Mouse (Mus musculus) hindbrain, embryonic 12.5 days (tissue): ENCODE measurements around the gene Ghr. TPM values are rescaled to one million over a fixed set of nuclear protein-coding genes. Genes with fewer than 3 reads are reported as not detected.

Source experiments
- ATAC-seq: fragments of 200-750 bp; cut with Nextera tagmentation; 2 replicates; pipeline ENCODE4 v1.8.0; 2017; ENCODE audit warnings: moderate TSS enrichment; ENCODE audit not compliant: low FRiP score
- H3K27ac ChIP-seq: fragments of 300-500 bp; sonication (generic); 2 replicates; pipeline ENCODE4 v1.5.1; 2016; ENCODE audit warnings: mild to moderate bottlenecking
- H3K27me3 ChIP-seq: fragments of 300-500 bp; sonication (generic); 2 replicates; pipeline ENCODE4 v1.6.1; 2016; ENCODE audit warnings: mild to moderate bottlenecking
- H3K36me3 ChIP-seq: fragments of 300-500 bp; sonication (generic); 2 replicates; pipeline ENCODE4 v1.6.1; 2016; ENCODE audit warnings: mild to moderate bottlenecking
- H3K4me1 ChIP-seq: fragments of 300-500 bp; sonication (generic); 2 replicates; pipeline ENCODE4 v1.6.1; 2016
- H3K4me2 ChIP-seq: fragments of 300-500 bp; sonication (generic); replicated peaks from 2 replicates; pipeline ENCODE4 v1.6.1; 2016; ENCODE audit warnings: mild to moderate bottlenecking
- H3K4me3 ChIP-seq: fragments of 300-500 bp; sonication (generic); 2 replicates; pipeline ENCODE4 v1.5.1; 2016; ENCODE audit warnings: mild to moderate bottlenecking
- H3K9ac ChIP-seq: fragments of 300-500 bp; sonication (generic); 2 replicates; pipeline ENCODE4 v1.6.1; 2016; ENCODE audit warnings: mild to moderate bottlenecking, moderate library complexity
- H3K9me3 ChIP-seq: fragments of 300-500 bp; sonication (generic); replicated peaks from 2 replicates; pipeline ENCODE4 v1.6.1; 2016; ENCODE audit warnings: mild to moderate bottlenecking
- WGBS: fragments of 180-500 bp; shearing (Covaris S2); methylation state at CpG from one replicate; pipeline ENCODE4 v1.1.7; 2016; 5-methylcytosine and 5-hydroxymethylcytosine counted together
- polyA plus RNA-seq: library from polyadenylated mRNA; unstranded; fragments of >200 nt; fragmentation: Nextera tagmentation; extraction: Ambion mirVana; gene quantifications from 2 replicates; pipeline ENCODE4 v1.2.1, GENCODE M21; 2016

Gene Ghr
- polyA plus RNA-seq, 1 experiment from 2014 or later = 25.3 TPM

DNA sequence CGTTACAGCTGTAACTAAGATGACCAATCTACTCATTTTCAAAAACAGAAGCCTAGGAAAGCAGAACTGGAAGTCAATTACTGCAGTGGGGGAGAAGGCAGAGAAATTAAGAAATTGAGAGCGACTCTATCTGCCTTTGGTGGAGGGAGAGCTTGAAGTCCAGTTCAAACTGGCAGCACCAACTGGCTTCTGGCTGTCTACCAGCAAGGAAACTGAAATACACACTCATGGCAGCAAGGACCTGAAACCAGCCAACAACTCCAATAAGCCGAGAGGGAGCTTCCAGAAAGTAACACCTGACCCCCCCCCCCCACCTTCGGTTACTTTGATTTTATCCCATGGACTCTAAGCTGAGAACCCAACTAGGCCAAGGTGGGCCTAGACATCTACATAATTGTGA, 114.1 kb downstream of the Ghr start:
- Histone ChIP-seq H3K36me3 (no peaks in the 10 kb centered on the region), H3K4me1 (no peaks in the 10 kb centered on the region), H3K4me2 (no peak overlapping the region), H3K9ac (no peak overlapping the region), H3K4me3 (no peak overlapping the region), H3K27ac (no peak overlapping the region), H3K9me3 (no peaks in the 10 kb centered on the region), H3K27me3 (no peaks in the 10 kb centered on the region)
- no peak for ATAC-seq
- 89% methylated on average over 4 of the region's 4 CpGs for WGBS

DNA sequence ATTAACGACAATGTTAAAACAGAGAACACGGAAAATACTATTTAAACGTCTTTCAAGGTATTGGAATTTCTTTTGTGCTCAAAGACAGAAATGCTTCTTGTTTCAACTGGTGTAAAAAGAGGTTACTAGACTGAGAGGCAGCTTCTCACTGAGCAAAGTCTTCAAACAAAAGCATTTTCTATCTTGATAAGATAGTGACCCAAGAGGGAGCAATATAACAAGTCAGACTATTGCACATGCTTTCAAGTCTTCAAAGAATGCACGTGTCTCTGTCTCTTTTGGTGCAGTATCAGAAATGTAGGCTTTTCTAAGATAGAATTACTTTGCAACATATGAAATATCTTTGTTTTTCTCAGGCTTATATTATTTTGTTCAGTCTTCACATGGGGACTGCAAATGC, 116.7 kb downstream of the Ghr start:
- no peak overlapping the region for H3K27ac ChIP-seq
- H3K9ac ChIP-seq = no peak overlapping the region
- 87% methylated on average over 4 of the region's 4 CpGs for WGBS
- H3K4me3 ChIP-seq = no peak overlapping the region
- H3K36me3 ChIP-seq = no peaks in the 10 kb centered on the region
- no peak for ATAC-seq
- no peaks in the 10 kb centered on the region for H3K27me3 ChIP-seq
- H3K4me2 ChIP-seq = no peak overlapping the region
- no peaks in the 10 kb centered on the region for H3K9me3 ChIP-seq
- no peaks in the 10 kb centered on the region for H3K4me1 ChIP-seq

DNA sequence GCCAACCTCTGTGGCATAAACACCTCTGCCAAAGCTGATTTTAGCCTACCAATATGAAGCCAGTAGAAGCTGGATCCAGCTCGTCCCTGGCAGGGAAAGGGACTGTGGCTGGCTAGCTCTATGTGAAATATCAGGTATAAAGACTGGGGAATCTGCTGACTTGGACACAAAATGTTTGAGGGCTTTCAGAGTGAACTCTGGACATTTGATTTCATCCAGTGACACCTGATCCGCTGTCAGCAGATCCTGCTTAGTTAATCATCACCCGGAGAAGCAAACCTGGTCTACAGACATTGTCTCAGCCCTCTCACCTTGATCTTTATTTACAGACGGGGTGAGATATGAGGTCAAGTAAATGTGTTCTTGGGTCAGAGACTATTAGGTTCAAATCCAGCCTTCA, 118.5 kb downstream of the Ghr start:
- H3K9me3 ChIP-seq = no peaks in the 10 kb centered on the region
- no peaks in the 10 kb centered on the region for H3K4me1 ChIP-seq
- H3K4me2 ChIP-seq = no peak overlapping the region
- no peak for ATAC-seq
- WGBS = 87% methylated on average over 4 of the region's 4 CpGs
- no peaks in the 10 kb centered on the region for H3K27me3 ChIP-seq
- H3K4me3 ChIP-seq = no peak overlapping the region
- no peak overlapping the region for H3K27ac ChIP-seq
- H3K36me3 ChIP-seq = no peaks in the 10 kb centered on the region
- no peak overlapping the region for H3K9ac ChIP-seq

DNA sequence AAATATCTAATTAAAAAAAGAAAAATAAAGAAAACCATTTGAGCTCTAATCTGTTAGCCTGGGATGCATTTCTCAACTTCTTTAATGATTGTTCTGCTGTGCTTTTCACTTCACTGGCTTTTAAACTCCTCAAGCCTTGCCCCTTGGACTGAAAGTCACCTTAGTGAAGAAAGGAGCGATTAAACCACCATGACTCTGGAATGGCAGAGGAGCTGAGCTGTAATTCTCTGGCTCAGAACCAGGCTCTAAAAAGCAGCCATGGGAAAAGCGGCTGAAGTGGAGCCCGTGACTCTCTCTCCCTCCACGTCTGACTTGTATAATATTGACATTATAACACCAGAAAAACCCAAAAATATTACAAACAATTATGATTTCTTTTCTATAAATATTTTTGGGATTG, 126.7 kb downstream of the Ghr start:
- no peak overlapping the region for H3K27ac ChIP-seq
- no peaks in the 10 kb centered on the region for H3K4me1 ChIP-seq
- no peak overlapping the region for H3K4me3 ChIP-seq
- no peak overlapping the region for H3K4me2 ChIP-seq
- H3K9ac ChIP-seq = no peak overlapping the region
- WGBS = 89% methylated on average over 4 of the region's 4 CpGs
- H3K27me3 ChIP-seq = no peaks in the 10 kb centered on the region
- no peak for ATAC-seq
- H3K9me3 ChIP-seq = no peaks in the 10 kb centered on the region
- no peaks in the 10 kb centered on the region for H3K36me3 ChIP-seq

DNA sequence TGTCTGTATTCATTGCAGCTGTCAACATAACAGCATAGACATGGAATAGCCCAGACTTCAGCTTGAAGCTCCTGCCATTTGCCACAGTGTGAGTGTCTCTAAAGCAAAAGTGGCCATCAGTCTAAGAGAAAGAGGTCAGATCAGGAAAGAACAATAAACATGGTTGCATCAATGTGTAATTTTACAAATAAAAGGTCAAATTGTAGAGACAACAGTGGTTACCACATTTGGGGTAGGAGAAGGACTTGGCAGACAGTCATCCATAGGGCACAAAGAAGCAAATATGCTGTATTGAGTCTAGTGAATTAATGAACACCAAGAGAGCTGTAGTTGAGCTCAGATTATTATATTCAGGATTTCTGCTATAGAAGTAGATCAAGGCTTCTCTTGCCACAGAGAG, 127.7 kb downstream of the Ghr start:
- H3K4me3 ChIP-seq = no peak overlapping the region
- H3K27ac ChIP-seq = no peak overlapping the region
- no peaks in the 10 kb centered on the region for H3K27me3 ChIP-seq
- no peaks in the 10 kb centered on the region for H3K36me3 ChIP-seq
- H3K9me3 ChIP-seq = no peaks in the 10 kb centered on the region
- no peak overlapping the region for H3K9ac ChIP-seq
- no peaks in the 10 kb centered on the region for H3K4me1 ChIP-seq
- H3K4me2 ChIP-seq = no peak overlapping the region
- ATAC-seq = no peak

DNA sequence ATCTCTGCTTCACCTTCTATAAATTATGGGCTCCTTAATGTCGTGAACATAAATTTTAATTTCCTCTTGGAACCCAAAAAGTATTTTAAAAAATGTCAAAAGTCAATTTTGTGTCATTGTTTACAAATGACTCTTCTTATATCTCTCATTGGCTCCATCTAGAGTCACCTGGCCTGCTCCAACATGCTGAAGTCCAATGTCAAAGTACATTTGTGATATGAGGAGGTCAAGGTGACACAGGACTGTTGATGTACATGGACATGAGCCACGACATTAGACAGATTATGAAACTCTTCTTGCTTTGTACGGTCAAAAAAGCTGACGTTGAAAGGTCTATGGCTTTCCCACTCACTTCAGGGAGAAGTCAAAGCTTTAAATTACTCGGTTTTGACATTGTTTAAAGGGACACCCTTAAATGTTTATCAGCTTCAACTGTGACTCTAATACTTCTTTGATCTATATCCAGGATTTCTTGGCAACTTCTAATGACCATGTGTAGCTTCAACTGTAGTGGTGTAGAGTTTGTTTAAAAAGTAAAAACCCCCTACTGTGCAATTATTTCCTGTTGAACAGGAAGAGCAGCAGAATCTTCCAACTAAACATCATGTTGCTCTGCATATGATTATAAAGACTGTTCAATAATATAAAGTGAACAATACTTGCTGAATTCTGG, 131.1 kb downstream of the Ghr start:
- Histone ChIP-seq H3K4me1 (no peaks in the 10 kb centered on the region), H3K9me3 (no peaks in the 10 kb centered on the region), H3K36me3 (no peaks in the 10 kb centered on the region), H3K4me3 (no peak overlapping the region), H3K27me3 (no peaks in the 10 kb centered on the region), H3K9ac (no peak overlapping the region), H3K4me2 (no peak overlapping the region), H3K27ac (no peak overlapping the region)
- 80% methylated on average over 5 of the region's 5 CpGs for WGBS
- ATAC-seq = no peak

DNA sequence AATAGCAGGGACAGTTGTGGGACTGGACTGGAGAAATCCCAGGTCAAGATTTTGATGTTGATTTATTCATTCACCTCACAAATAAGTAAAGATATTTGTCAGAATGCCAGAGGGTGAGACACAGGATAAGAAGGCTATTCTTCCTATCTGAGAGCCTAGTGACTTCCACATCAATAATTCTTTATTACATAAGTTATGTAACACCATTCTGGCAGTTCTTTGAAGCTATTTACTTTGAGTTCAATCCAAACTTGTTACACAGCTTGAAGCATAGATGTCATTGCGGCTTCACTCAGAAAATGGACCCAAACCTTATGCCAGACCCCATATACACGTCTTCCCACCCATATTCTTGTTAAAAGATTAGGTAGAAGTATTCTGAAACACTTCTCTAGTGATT, 133.7 kb downstream of the Ghr start:
- ATAC-seq = no peak
- H3K27ac ChIP-seq = no peak overlapping the region
- no peak overlapping the region for H3K4me2 ChIP-seq
- no peaks in the 10 kb centered on the region for H3K4me1 ChIP-seq
- H3K4me3 ChIP-seq = no peak overlapping the region
- H3K27me3 ChIP-seq = no peaks in the 10 kb centered on the region
- H3K9ac ChIP-seq = no peak overlapping the region
- 74% methylated on average over 2 of the region's 2 CpGs for WGBS
- H3K36me3 ChIP-seq = no peaks in the 10 kb centered on the region
- H3K9me3 ChIP-seq = no peaks in the 10 kb centered on the region

DNA sequence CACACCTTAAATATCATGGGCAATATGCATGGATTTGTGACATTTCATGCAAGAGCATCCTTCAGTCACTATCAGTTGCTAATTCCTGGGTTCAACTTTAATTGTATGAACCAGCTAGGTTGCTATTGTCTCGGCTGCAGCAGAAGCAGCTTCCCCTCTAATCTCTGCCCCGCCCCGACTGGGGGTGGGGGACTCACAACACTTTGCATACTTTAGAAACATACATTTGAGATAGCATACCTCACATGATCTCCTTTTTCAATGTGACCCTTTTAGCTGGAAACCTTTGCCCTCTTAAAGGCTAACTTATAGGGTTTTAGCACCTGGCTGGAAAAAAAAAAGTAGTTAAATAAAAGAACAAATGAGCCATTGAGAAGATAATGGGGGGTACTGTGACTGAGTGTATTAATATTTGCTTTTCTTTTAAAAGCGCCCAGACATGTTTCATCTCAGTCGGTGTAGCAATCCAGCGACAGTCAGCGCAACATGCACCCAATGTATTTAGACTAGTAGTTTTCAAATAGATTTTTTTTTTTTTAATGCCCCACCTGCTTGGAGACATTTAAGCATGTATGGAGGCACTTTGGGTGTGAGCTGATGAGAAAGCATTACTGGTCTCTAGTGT, 137.9 kb downstream of the Ghr start:
- WGBS = 78% methylated on average over 7 of the region's 7 CpGs
- Histone ChIP-seq H3K4me3 (no peak overlapping the region), H3K27me3 (no peaks in the 10 kb centered on the region), H3K36me3 (no peaks in the 10 kb centered on the region), H3K4me2 (no peak overlapping the region), H3K9ac (no peak overlapping the region), H3K27ac (no peak overlapping the region), H3K4me1 (no peaks in the 10 kb centered on the region), H3K9me3 (no peaks in the 10 kb centered on the region)
- no peak for ATAC-seq

DNA sequence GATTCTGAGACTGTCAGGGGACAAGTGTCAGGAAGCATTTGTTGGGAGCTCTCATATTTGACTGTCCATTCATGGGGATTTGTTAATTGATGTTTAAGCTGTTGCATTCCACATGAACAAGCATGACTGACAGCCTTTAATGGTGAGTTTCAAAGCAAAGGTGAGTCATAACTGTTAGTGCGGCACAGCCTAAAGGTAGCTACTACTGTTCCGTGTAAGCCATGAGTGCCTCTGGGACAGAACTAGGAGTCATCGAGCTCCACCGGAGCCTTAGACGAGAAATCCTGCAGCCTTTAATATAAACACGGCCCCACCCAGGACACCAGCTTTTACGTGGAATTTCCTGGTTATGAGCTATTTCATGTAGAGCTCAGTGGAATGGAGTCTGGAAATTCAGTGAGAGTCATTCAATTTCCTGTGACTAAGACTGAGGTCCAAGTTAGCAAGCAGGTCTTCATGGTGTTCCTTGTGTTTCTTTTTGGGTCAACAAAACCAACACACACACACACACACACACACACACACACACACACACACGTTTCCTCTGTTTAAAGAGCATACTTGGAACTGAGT, 138.8 kb downstream of the Ghr start:
- no peak overlapping the region for H3K4me2 ChIP-seq
- no peaks in the 10 kb centered on the region for H3K36me3 ChIP-seq
- H3K9me3 ChIP-seq = no peaks in the 10 kb centered on the region
- ATAC-seq = no peak
- H3K9ac ChIP-seq = no peak overlapping the region
- no peaks in the 10 kb centered on the region for H3K4me1 ChIP-seq
- no peak overlapping the region for H3K4me3 ChIP-seq
- no peaks in the 10 kb centered on the region for H3K27me3 ChIP-seq
- no peak overlapping the region for H3K27ac ChIP-seq
- WGBS = 85% methylated on average over 8 of the region's 8 CpGs

DNA sequence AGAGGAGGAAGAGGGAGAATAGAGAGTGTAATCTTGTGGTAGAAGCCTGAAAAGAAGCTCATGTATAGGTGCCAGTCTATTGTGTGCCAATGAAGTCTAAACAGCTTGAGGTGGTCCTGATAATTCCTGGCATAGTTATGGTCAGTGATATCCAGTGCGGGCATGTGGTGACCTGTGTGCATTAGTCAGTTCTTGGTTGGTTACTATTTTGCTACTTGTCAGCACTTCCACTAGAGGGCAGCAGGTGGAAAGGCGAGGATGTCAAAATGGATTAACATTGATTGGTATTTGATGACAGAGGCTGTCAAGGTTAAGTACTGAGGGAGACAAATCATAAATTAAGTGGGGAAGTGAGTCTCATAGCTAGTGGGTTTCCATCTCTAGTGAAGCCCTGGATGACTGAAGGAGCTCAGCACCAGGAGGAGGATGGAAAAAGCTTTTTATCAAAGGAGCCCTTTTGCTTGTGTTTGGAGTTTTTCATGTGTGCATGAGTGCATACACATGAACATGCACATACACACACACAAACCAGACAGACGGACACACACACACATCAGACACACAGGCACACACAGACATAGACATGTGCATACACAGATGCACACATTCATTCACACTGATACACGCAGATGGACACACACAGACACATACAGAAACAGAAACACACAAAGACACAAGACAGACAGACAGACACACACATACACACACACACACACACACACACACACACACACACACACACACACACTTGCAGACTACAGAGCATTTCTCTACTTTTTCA, 141.6 kb downstream of the Ghr start:
- H3K4me1 ChIP-seq = no peaks in the 10 kb centered on the region
- no peaks in the 10 kb centered on the region for H3K27me3 ChIP-seq
- H3K4me2 ChIP-seq = no peak overlapping the region
- H3K27ac ChIP-seq = no peak overlapping the region
- WGBS = 51% methylated on average over 4 of the region's 4 CpGs
- H3K36me3 ChIP-seq = no peaks in the 10 kb centered on the region
- H3K9me3 ChIP-seq = no peaks in the 10 kb centered on the region
- 0 out of 2 replicates have a peak, but pooled peaks have one; percentile 56 for ATAC-seq
- no peak overlapping the region for H3K9ac ChIP-seq
- H3K4me3 ChIP-seq = no peak overlapping the region

DNA sequence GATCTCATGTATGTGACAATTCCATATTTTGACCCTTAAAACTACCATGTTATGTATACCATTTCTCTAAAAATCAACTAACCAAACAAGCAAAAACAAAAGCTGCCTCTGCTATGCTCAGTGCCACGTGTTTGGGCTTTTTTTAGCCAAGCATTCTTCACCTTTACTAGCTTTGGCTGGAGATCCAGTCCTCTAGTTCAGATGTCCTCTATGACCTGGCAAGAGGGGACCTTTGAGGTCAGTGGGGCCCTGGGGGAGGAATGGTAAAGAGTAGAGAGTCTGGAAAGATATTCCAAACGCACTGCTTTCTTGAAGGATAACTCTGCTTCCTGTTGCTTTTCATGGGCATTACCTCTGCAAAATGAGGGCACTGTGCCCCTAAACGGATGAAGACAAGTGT, 145.9 kb downstream of the Ghr start:
- no peak for ATAC-seq
- Histone ChIP-seq H3K27me3 (no peaks in the 10 kb centered on the region), H3K4me1 (no peaks in the 10 kb centered on the region), H3K36me3 (no peaks in the 10 kb centered on the region), H3K4me3 (no peak overlapping the region), H3K27ac (no peak overlapping the region), H3K4me2 (no peak overlapping the region), H3K9ac (no peak overlapping the region), H3K9me3 (no peaks in the 10 kb centered on the region)
- 65% methylated on average over 3 of the region's 3 CpGs for WGBS

DNA sequence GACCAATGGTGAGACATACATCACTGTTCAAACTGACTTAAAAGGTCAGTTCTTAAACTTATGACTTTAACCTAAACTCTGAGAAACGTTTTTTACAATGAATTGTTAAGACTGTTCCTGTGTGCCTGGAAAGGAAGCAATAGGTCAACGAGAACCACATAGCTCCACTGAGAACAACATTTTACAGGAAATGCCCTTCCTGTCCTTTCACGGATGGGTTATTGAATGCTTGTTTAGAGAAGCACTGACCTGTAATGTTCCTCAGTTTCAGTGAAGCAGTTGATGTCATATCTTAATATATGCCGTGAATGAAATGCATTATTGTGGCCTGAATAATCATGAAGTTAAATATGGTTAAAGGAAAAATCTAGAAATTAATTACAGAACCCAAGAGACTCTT, 147.7 kb downstream of the Ghr start:
- no peaks in the 10 kb centered on the region for H3K27me3 ChIP-seq
- no peaks in the 10 kb centered on the region for H3K9me3 ChIP-seq
- no peak overlapping the region for H3K4me2 ChIP-seq
- no peaks in the 10 kb centered on the region for H3K36me3 ChIP-seq
- WGBS = 60% methylated on average over 4 of the region's 4 CpGs
- no peak overlapping the region for H3K27ac ChIP-seq
- H3K4me3 ChIP-seq = no peak overlapping the region
- H3K4me1 ChIP-seq = no peaks in the 10 kb centered on the region
- no peak for ATAC-seq
- no peak overlapping the region for H3K9ac ChIP-seq
